Mouse (Mus musculus) spleen, adult 2 months (tissue): ENCODE data around the gene Dennd4a.

Experiments used
- CTCF ChIP-seq: fragments of 200-500 bp; IDR thresholded peaks from 2 replicates; pipeline ENCODE4 v1.5.1; 2011; ENCODE audit warnings: mild to moderate bottlenecking, inconsistent platforms; ENCODE audit not compliant: insufficient read depth, insufficient read length, insufficient replicate concordance; ENCODE audit errors: extremely low read depth
- POLR2A ChIP-seq: fragments of 200-500 bp; IDR thresholded peaks from 2 replicates; pipeline ENCODE4 v1.6.1; 2011; ENCODE audit warnings: low read depth, low read length, inconsistent platforms

DNA sequence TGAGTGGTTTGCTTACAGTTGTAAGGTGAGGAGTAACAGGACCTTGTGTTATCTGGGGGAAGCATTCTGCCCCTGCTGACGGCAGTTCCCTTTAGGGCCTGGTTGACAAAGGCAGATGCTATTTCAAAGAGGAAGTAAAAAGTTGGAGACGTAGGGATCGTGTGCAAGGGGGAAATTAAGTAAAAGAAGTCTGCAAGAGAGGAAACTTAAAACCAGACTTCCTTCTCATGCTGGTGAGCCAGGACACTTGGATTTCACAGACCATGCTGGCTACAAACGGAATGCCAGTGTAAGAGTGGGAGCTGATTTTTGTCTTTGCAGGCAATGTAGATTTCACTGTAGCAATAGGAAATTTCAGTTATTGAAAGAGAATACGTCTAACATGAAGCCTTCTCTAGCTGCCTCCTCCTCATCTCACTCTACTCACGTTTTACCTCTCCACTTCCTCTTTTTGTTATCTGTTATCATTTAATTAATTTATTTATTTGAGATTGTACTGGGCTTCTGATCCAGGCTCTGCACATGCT is 19.0 kb downstream of the Dennd4a start:
- no peak for TF ChIP-seq POLR2A
- TF ChIP-seq CTCF = no peak
